Mouse (Mus musculus) lung, adult 18-20 months (tissue): Measurements from ENCODE around the gene Gm21454.
"Not testable (repeated sequence)": the region's sequence is repeated elsewhere in the genome, so short reads cannot be mapped to it uniquely, and the experiment has no call there.

Experiments
- DNase-seq, 2 experiments: peaks; one replicate each; pipeline ENCODE4 v3.0.0; 2022; ENCODE audit warnings: mixed read lengths in 2 of 2

The Gm21454 gene

GRCm38 (mm10) chrY:13252091-13252490, at the start of gene Gm21454, which contains the start of gene Gm21440:
Gene Gm21454, plus strand, starts transcription at chrY:13252442.
Gene Gm21440, plus strand, starts transcription at chrY:13252391.
- not testable (repeated sequence) for DNase-seq

- DNase-seq = not testable (repeated sequence)
Observed at GRCm38 (mm10) chrY:13223828-13224227, 28.4 kb upstream of the Gm21454 start, which contains the start of gene Gm21828. Gene Gm21828, minus strand, starts transcription at chrY:13223928.

- not testable (repeated sequence) for DNase-seq
Observed at GRCm38 (mm10) chrY:13348963-13349362, 96.7 kb downstream of the Gm21454 start, which contains the start of gene Gm21725. Gene Gm21725, minus strand, starts transcription at chrY:13349063.
